Mouse (Mus musculus): ENCODE results near the gene Pabpc4. TPM values are rescaled to one million over a fixed set of nuclear protein-coding genes. Genes with fewer than 3 reads are reported as not detected.

Gene Pabpc4
- polyA plus RNA-seq (2012; rRNA removed): 57.8 and 67.1 TPM in 2 replicates

GRCm38 (mm10) chr4:123261721-123262401, at the start of gene Pabpc4:
Gene Pabpc4, plus strand, starts transcription at chr4:123262351.
- 59% methylated on average over 5 of the region's 5 CpGs for WGBS
- Histone ChIP-seq H3K4me3 (ENCODE audit: insufficient read depth, low read depth, low read length) (no peak within 1 kb of the TSS), H3K27me3 (replicated peaks; ENCODE audit: control insufficient read depth, insufficient read depth, low read length) (no peaks in the 10 kb centered on the region), H3K36me3 (ENCODE audit: control insufficient read depth, insufficient read depth, low read length) (no peaks in the 10 kb centered on the region), H3K27ac (ENCODE audit: insufficient read depth, low read depth, low read length) (no peak within 1 kb of the TSS), H3K4me1 (ENCODE audit: control insufficient read depth, insufficient read depth, low read length) (no peaks in the 10 kb centered on the region)
- no peak for TF ChIP-seq POLR2A (IDR thresholded peaks at IDR 0.05; ENCODE audit: low read depth, low read length)
- TF ChIP-seq CTCF (conservative IDR thresholded peaks at IDR 0.05; ENCODE audit: insufficient read depth, insufficient read length, low read depth, low read length): no peak
- peak; percentile 42 for DNase-seq

- WGBS: 91% methylated on average over 9 of the region's 9 CpGs
- Histone ChIP-seq H3K4me1 (ENCODE audit: control insufficient read depth, insufficient read depth, low read length) (no peaks in the 10 kb centered on the region), H3K27ac (ENCODE audit: insufficient read depth, low read depth, low read length) (no peak overlapping the region), H3K27me3 (replicated peaks; ENCODE audit: control insufficient read depth, insufficient read depth, low read length) (no peaks in the 10 kb centered on the region), H3K36me3 (ENCODE audit: control insufficient read depth, insufficient read depth, low read length) (no peaks in the 10 kb centered on the region), H3K4me3 (ENCODE audit: insufficient read depth, low read depth, low read length) (no peak overlapping the region)
- no peak for DNase-seq
- no peak for TF ChIP-seq CTCF (conservative IDR thresholded peaks at IDR 0.05; ENCODE audit: insufficient read depth, insufficient read length, low read depth, low read length)
- no peak for TF ChIP-seq POLR2A (IDR thresholded peaks at IDR 0.05; ENCODE audit: low read depth, low read length)
These were observed 48.2 kb upstream of the Pabpc4 start for GRCm38 (mm10) chr4:123213975-123214374.

GRCm38 (mm10) chr4:123215367-123215766, 46.8 kb upstream of the Pabpc4 start:
- Histone ChIP-seq H3K27me3 (replicated peaks; ENCODE audit: control insufficient read depth, insufficient read depth, low read length) (no peaks in the 10 kb centered on the region), H3K4me3 (ENCODE audit: insufficient read depth, low read depth, low read length) (no peak overlapping the region), H3K4me1 (ENCODE audit: control insufficient read depth, insufficient read depth, low read length) (no peaks in the 10 kb centered on the region), H3K36me3 (ENCODE audit: control insufficient read depth, insufficient read depth, low read length) (no peaks in the 10 kb centered on the region), H3K27ac (ENCODE audit: insufficient read depth, low read depth, low read length) (no peak overlapping the region)
- DNase-seq: no peak
- 87% methylated on average over 1 of the region's 1 CpGs for WGBS
- TF ChIP-seq POLR2A (IDR thresholded peaks at IDR 0.05; ENCODE audit: low read depth, low read length) (no peak), CTCF (conservative IDR thresholded peaks at IDR 0.05; ENCODE audit: insufficient read depth, insufficient read length, low read depth, low read length) (no peak)

- H3K4me1 ChIP-seq (ENCODE audit: control insufficient read depth, insufficient read depth, low read length): no peaks in the 10 kb centered on the region
- DNase-seq: peak; percentile 45
- H3K27ac ChIP-seq (ENCODE audit: insufficient read depth, low read depth, low read length): no peak overlapping the region
- WGBS: 10% methylated on average over 1 of the region's 1 CpGs
- peak; percentile 83 for TF ChIP-seq CTCF (conservative IDR thresholded peaks at IDR 0.05; ENCODE audit: insufficient read depth, insufficient read length, low read depth, low read length)
- TF ChIP-seq POLR2A (IDR thresholded peaks at IDR 0.05; ENCODE audit: low read depth, low read length): no peak
- no peaks in the 10 kb centered on the region for H3K36me3 ChIP-seq (ENCODE audit: control insufficient read depth, insufficient read depth, low read length)
- no peaks in the 10 kb centered on the region for H3K27me3 ChIP-seq (replicated peaks; ENCODE audit: control insufficient read depth, insufficient read depth, low read length)
- H3K4me3 ChIP-seq (ENCODE audit: insufficient read depth, low read depth, low read length): no peak overlapping the region
These were observed 45.4 kb upstream of the Pabpc4 start for GRCm38 (mm10) chr4:123216782-123217181.

- no peaks in the 10 kb centered on the region for H3K4me1 ChIP-seq (ENCODE audit: control insufficient read depth, insufficient read depth, low read length)
- H3K36me3 ChIP-seq (ENCODE audit: control insufficient read depth, insufficient read depth, low read length): no peaks in the 10 kb centered on the region
- 67% methylated on average over 15 of the region's 15 CpGs for WGBS
- no peaks in the 10 kb centered on the region for H3K27me3 ChIP-seq (replicated peaks; ENCODE audit: control insufficient read depth, insufficient read depth, low read length)
- TF ChIP-seq POLR2A (IDR thresholded peaks at IDR 0.05; ENCODE audit: low read depth, low read length): no peak
- peak; percentile 98 for TF ChIP-seq CTCF (conservative IDR thresholded peaks at IDR 0.05; ENCODE audit: insufficient read depth, insufficient read length, low read depth, low read length)
- peak; percentile 55 for DNase-seq
- no peak overlapping the region for H3K4me3 ChIP-seq (ENCODE audit: insufficient read depth, low read depth, low read length)
- no peak overlapping the region for H3K27ac ChIP-seq (ENCODE audit: insufficient read depth, low read depth, low read length)
These were observed 42.3 kb upstream of the Pabpc4 start for GRCm38 (mm10) chr4:123219720-123220357.

GRCm38 (mm10) chr4:123220637-123221036, 41.5 kb upstream of the Pabpc4 start:
- H3K4me3 ChIP-seq (ENCODE audit: insufficient read depth, low read depth, low read length): no peak overlapping the region
- WGBS: 86% methylated on average over 4 of the region's 4 CpGs
- H3K4me1 ChIP-seq (ENCODE audit: control insufficient read depth, insufficient read depth, low read length): 0 out of 2 replicates have a peak, but pooled peaks cover under 1% of the 10 kb centered on the region
- H3K36me3 ChIP-seq (ENCODE audit: control insufficient read depth, insufficient read depth, low read length): no peaks in the 10 kb centered on the region
- TF ChIP-seq CTCF (conservative IDR thresholded peaks at IDR 0.05; ENCODE audit: insufficient read depth, insufficient read length, low read depth, low read length) (no peak), POLR2A (IDR thresholded peaks at IDR 0.05; ENCODE audit: low read depth, low read length) (no peak)
- H3K27ac ChIP-seq (ENCODE audit: insufficient read depth, low read depth, low read length): no peak overlapping the region
- no peaks in the 10 kb centered on the region for H3K27me3 ChIP-seq (replicated peaks; ENCODE audit: control insufficient read depth, insufficient read depth, low read length)
- DNase-seq: no peak

- no peak for DNase-seq
- Histone ChIP-seq H3K36me3 (ENCODE audit: control insufficient read depth, insufficient read depth, low read length) (no peaks in the 10 kb centered on the region), H3K27ac (ENCODE audit: insufficient read depth, low read depth, low read length) (no peak overlapping the region), H3K4me1 (ENCODE audit: control insufficient read depth, insufficient read depth, low read length) (0 out of 2 replicates have a peak, but pooled peaks cover 3% of the 10 kb centered on the region), H3K4me3 (ENCODE audit: insufficient read depth, low read depth, low read length) (no peak overlapping the region), H3K27me3 (replicated peaks; ENCODE audit: control insufficient read depth, insufficient read depth, low read length) (no peaks in the 10 kb centered on the region)
- WGBS: 87% methylated on average over 3 of the region's 3 CpGs
- TF ChIP-seq CTCF (conservative IDR thresholded peaks at IDR 0.05; ENCODE audit: insufficient read depth, insufficient read length, low read depth, low read length) (peak; percentile 47), POLR2A (IDR thresholded peaks at IDR 0.05; ENCODE audit: low read depth, low read length) (no peak)
These were observed 38.8 kb upstream of the Pabpc4 start for GRCm38 (mm10) chr4:123223309-123223708.

Measured in kidney, adult 2 months (tissue).